Mouse (Mus musculus) CH12.LX (cell line): ENCODE measurements at regions not wholly inside any gene's neighbourhood (a gene's known extent, or its start where the extent isn't known, plus 50 kb on each side); places are given as distances from the start of the nearest gene placed in this dataset.

ENCODE experiments used
- CHD2 ChIP-seq: IDR thresholded peaks from 2 replicates; pipeline ENCODE4 v1.6.1; 2011; ENCODE audit warnings: low read length, improper control_type of control experiment
- CTCF ChIP-seq, 2 experiments: IDR thresholded peaks in 1 of 2; conservative IDR thresholded peaks in 1 of 2; 2 replicates each; pipeline ENCODE4 v1.5.1; 2011 to 2012; ENCODE audit warnings: low read depth in 2 of 2, low read length in 2 of 2, improper control_type of control experiment in 1 of 2, inconsistent platforms in 1 of 2, mild to moderate bottlenecking in 1 of 2, moderate library complexity in 1 of 2
- E2F4 ChIP-seq: IDR thresholded peaks from 2 replicates; pipeline ENCODE4 v1.6.1; 2011; ENCODE audit warnings: low read depth, low read length, improper control_type of control experiment; ENCODE audit not compliant: insufficient replicate concordance
- EP300 ChIP-seq: IDR thresholded peaks from 2 replicates; pipeline ENCODE4 v1.6.1; 2011; ENCODE audit warnings: low read length, improper control_type of control experiment
- GABPA ChIP-seq: IDR thresholded peaks from 2 replicates; pipeline ENCODE4 v1.6.1; 2012; ENCODE audit warnings: low read depth, low read length, improper control_type of control experiment, inconsistent platforms; ENCODE audit not compliant: insufficient replicate concordance
- MXI1 ChIP-seq: IDR thresholded peaks from 2 replicates; pipeline ENCODE4 v1.6.1; 2011; ENCODE audit warnings: mild to moderate bottlenecking, low read depth, low read length, improper control_type of control experiment
- MYC ChIP-seq: IDR thresholded peaks from 2 replicates; pipeline ENCODE4 v1.6.1; 2011; ENCODE audit warnings: low read depth, mild to moderate bottlenecking, improper control_type of control experiment, low read length
- POLR2A ChIP-seq: IDR thresholded peaks from 2 replicates; pipeline ENCODE4 v1.6.1; 2011; ENCODE audit warnings: low read depth, mild to moderate bottlenecking, improper control_type of control experiment, low read length
- SMC3 ChIP-seq: IDR thresholded peaks from 2 replicates; pipeline ENCODE4 v1.6.1; 2011; ENCODE audit warnings: low read depth, low read length, improper control_type of control experiment
- TBP ChIP-seq: conservative IDR thresholded peaks from 2 replicates; pipeline ENCODE4 v1.6.1; 2011; ENCODE audit warnings: low read depth, low read length, improper control_type of control experiment
- UBTF ChIP-seq: IDR thresholded peaks from 2 replicates; pipeline ENCODE4 v1.6.1; 2012; ENCODE audit warnings: low read depth, mild to moderate bottlenecking, inconsistent platforms, low read length, improper control_type of control experiment, moderate library complexity
- ZC3H11A ChIP-seq: IDR thresholded peaks from 2 replicates; pipeline ENCODE4 v1.6.1; 2012; ENCODE audit warnings: low read depth, mild to moderate bottlenecking, inconsistent platforms, low read length, improper control_type of control experiment
- ZMIZ1 ChIP-seq: IDR thresholded peaks from 2 replicates; pipeline ENCODE4 v1.6.1; 2012; ENCODE audit warnings: low read depth, mild to moderate bottlenecking, inconsistent platforms, low read length, improper control_type of control experiment

DNA sequence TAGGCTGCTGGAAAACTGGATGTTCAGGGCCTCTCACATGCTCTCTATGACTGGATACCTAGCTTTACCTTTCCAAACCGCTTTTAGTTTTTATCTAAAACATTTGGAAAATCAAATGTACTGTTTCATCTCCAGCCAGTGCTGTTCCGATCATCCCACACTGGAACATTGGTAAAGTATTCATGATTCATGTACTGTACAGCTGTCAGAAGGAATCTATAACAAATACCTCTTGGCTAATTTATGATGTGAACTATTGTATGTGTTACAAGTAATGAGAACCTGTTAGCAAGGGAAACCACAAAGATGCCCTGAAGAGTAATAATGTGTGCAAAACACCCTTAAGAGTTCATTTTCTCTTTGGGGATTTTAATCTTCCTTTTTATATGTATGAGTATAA lies 190.6 kb downstream of the Lurap1l start:
- TF ChIP-seq POLR2A (no peak), ZMIZ1 (no peak), CTCF (conservative IDR thresholded peaks at IDR 0.05 in 1 of 2, IDR thresholded peaks at IDR 0.05 in 1 of 2; ENCODE audit: low read depth in 2 of 2, low read length in 2 of 2) (no peak), MYC (no peak), MXI1 (no peak), SMC3 (no peak), CHD2 (no peak), E2F4 (no peak), TBP (no peak), ZC3H11A (no peak), EP300 (no peak), UBTF (no peak), GABPA (no peak)
